Mouse (Mus musculus) embryo, embryonic 10.5 days (tissue): ENCODE results near the gene Rrp8.

Source experiments
- DNase-seq: peaks from one replicate; pipeline ENCODE4 v3.0.0-alpha.2; 2015; ENCODE audit warnings: low spot score

The Rrp8 gene

DNA sequence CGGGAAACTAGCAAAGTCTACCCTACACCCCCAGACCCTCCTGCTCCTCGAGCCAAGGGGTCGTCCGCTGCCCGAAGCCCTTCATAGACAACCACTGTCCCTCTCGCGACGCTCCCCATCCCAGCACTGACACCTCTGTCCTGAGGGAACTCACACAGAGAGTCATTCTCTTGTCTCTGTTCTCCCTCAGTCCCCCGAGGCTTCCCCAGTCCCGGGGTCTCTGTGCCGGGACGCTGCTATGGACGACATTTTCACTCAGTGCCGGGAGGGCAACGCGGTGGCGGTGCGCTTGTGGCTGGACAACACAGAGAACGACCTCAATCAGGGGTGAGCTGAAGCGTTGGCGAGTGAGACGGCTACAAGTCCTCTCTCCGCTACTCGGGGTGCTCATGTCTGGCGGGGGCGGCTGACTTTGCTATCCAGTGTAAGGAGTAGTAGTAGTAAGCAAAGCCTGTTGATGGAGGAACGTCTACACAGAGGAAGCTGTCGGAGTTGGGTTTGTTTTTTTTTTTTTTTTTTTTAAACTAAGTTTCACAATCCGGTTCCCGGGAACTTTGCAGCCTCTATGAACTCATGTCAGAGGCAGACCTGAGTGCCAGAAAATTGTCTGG, at the start of gene Rrp8:
Rrp8 (minus strand) TSS at position 475 of the 611 bp plus-strand sequence.
- DNase-seq, result no peak

DNA sequence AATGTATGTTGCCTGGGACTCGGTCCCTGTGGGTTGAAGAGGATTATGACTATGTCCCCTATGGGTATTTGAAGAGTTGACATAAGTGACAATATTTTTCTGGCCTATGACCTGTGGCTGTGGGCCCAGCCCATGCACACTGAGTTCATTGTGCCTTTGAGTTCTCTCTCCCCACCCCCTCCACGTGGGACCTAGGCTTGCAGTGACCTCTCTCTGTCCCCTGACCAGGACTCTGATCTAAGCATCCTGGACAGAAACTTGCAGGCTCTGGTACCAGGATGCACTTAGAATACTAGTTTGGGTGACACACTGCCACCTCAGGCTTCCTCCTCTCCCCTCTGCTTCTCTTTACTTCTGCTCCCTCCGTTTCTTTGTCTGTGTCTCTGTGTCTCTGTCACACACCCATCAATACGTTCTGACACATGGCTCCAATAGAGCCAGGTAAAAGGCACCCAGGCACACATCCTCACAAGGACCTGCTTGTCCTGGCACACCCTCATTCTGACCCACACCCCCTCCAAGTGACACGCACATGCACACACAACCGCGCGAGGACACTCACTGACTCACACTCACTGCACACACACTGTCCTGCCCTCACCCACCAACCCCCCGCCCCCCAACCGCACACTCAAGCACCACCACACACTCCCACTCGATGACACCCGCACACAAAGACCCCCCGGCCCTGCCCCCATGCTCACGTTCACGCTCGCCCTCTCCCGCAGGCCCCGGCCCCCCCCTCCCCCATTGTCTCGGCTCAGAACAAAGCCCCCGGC, 49.5 kb upstream of the Rrp8 start:
- DNase-seq, result peak; percentile 49

DNA sequence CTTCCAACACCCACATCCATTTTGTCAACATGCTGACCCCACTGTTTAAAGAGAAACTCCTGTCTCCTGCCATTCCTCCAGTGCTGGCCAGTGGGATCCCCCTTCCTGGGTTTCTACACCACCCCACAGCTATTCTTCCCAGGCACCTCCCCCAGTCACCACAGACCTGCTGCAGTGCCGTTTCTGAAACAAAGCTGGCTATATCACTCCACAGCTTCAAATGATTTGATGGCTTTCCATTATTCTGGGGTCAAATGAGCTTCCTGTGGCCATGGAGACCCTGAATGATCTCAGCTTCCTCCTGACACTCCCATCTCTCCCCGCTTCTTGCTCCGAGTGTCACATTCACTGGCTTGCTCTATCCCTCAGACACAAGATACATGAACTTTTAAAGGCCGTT, 47.4 kb upstream of the Rrp8 start:
- DNase-seq, result peak; percentile 40

- DNase-seq, result no peak
Measured at GRCm38 (mm10) chr7:105783861-105784260, 46.7 kb upstream of the Rrp8 start.

- peak; percentile 70 for DNase-seq
Measured at GRCm38 (mm10) chr7:105778553-105779265, 41.5 kb upstream of the Rrp8 start.

DNA sequence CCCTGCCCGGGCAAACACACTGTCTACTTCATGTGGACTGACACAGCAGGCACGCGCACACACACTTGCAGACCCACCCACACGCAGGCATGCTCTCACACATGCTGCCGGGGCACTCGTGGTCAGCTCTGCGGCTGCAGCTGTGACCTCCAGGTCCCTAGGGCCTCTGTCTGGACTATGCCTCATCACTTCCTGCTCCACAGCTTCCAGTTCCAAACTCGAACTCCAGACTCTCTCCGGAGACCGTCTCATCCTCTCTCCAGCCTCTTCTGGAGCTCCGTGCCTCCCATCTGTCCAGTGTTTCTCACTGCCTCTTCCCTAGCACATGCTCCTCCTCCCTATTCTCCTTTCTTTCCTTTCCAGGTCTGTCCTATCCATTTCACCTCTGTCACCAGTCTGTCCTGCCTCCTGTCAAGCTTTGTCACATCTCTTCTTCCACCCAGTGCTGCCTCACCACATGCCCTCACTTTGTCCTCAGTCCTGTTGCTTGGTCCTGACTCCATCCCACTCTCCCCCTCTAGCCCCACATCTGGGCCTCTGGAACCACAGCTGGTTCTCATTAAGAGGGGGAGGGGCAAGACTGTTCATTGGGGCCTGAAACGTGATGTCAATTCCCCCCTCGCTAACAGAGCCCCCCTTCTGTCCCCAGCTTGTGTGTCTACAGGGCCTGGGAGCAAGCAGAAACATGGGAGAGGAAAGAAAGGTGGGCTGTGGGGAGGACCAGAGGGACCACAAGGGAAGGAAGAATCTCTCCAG, 40.8 kb upstream of the Rrp8 start:
- peak; percentile 85 for DNase-seq

- no peak for DNase-seq
Measured at GRCm38 (mm10) chr7:105777316-105777715, 40.1 kb upstream of the Rrp8 start.

GRCm38 (mm10) chr7:105776026-105776425, 38.8 kb upstream of the Rrp8 start:
- no peak for DNase-seq

- no peak for DNase-seq
Measured at GRCm38 (mm10) chr7:105774661-105775060, 37.5 kb upstream of the Rrp8 start.

- no peak for DNase-seq
Measured at GRCm38 (mm10) chr7:105773041-105773440, 35.9 kb upstream of the Rrp8 start.

DNA sequence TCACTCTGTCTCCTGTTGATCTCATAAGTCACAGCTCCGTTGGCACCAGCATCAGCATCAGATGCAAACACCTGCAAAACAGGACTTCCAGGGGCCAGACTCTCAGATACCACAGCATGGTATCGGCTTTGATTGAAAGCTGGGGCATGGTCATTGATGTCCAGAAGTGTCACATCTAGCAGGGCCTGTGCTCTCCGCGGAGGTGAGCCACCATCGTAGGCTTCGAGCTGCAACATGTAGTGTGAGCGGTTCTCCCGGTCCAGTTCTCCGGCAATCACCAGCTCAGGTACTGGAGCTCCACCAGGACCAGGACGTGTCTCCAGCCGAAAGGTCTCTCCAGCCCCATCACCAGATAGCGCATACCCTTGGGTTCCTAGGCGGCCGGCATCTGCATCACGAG, 35.1 kb upstream of the Rrp8 start:
- no peak for DNase-seq

DNA sequence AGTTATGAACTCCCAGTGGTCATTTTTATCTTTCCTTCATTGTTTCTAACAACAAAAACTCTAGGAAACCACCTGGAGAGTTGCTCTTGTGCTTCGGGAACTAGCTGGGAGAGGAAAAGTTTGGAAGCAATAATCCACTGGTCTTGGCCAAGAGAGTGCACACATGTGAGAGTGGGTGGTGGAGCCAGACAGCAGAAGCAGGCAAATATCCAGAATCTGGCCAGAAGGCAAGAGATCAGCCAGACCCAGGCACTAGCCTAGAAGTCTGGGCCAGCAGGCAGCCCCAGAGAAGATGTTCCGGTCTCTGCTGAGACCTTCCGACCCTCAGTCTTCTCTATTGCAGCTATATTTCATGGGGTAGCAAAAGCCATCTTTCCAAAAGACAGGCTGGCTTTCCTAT, 32.8 kb upstream of the Rrp8 start:
- DNase-seq, result no peak

GRCm38 (mm10) chr7:105767729-105768165, 30.6 kb upstream of the Rrp8 start:
- DNase-seq, result peak; percentile 68

DNA sequence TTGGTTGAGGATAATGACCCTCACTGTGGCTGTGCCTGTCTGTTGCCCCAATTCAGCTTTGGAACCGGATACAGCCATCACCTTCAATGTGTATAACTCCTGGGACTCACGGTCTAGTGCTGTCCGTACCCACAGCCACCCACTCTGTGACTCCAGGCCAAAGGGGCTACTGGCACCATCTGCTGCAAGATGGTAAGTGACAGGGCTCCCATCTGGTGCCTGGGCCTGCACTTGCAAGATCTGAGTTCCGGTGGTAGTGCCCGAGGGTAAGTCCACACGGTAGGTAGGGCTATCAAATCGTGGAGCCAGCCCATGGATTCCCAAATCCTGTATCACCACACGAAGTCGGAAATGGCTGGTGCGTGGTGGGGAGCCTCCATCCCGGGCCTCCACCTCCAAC, 27.1 kb upstream of the Rrp8 start:
- DNase-seq, result no peak

DNA sequence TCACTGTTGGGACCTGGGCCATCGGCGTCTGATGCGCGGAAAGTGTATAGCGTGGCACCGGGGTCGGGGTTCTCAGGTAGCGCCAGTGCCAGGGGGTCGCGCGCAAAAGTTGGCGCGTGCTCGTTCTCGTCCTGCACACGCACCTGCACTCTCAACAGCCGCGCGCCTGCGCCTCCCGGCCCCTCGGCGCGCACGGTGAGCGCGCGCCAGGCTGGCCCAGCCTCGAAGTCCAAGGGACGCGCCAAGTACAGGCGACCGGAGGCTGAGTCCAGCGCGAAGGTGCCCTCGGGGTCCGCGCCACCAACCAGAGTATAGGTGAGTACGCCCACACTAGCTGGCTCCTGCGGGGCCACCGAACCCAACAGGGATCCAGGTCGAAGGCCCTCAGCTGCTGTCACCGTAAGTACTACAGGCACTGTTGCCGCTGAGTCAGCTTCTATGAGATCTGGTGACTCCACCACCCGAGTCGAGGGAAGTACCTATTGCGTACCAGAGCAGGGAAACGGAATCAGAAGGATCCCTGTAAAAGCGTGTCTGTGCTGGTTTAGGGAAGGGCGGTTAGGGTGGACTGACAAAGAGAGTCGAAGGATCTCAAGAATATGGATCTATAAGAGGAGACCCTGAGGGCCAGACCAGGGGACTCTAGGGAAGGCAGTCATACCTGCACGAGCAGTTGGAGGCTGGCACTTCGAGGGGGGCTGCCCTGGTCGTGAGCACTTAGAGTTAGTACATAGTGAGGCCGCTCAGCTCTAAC, 25.5 kb upstream of the Rrp8 start:
- no peak for DNase-seq

- no peak for DNase-seq
Measured at GRCm38 (mm10) chr7:105761813-105762484, 24.8 kb upstream of the Rrp8 start.

DNA sequence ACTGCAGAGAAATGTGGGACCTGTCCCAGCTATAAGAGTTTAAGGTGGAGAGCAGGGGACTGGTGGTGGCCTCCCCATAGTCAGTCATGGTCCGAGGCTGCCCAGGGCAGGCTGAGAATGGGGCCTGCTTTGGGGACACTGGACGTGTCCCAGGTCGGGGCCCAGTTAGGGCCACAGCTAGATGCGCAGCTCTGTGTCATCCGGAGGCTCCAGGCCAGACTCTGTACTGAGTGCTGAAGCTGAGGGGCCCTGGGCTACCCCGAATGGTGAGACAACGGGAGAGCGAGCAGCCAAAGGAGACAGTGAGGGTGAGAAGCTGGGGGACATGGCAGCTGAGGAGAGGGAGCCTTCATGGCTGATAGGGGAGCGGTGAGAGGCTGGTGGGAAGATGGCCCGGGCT, 16.1 kb upstream of the Rrp8 start:
- DNase-seq, result no peak

GRCm38 (mm10) chr7:105752716-105753115, 15.5 kb upstream of the Rrp8 start:
- no peak for DNase-seq

- peak; percentile 97 for DNase-seq
Measured at GRCm38 (mm10) chr7:105751491-105752433, 14.6 kb upstream of the Rrp8 start, which contains the start of gene Tpp1. TSS of gene Tpp1 (minus strand) at chr7:105752235.

- no peak for DNase-seq
Measured at GRCm38 (mm10) chr7:105747776-105748175, 10.6 kb upstream of the Rrp8 start.
